Mouse (Mus musculus): ENCODE results near the gene D1Pas1. TPM values are rescaled to one million over a fixed set of nuclear protein-coding genes. Genes with fewer than 3 reads are reported as not detected.

Gene D1Pas1
- polyA plus RNA-seq, 1 experiment = 0.08 TPM

GRCm38 (mm10) chr1:187010071-187010470 lies 42.9 kb downstream of the D1Pas1 start:
- TF ChIP-seq CTCF (IDR thresholded peaks at IDR 0.05; ENCODE audit: borderline replicate concordance, insufficient read depth, low read depth, low read length) (no peak), POLR2A (IDR thresholded peaks at IDR 0.05; ENCODE audit: borderline replicate concordance, insufficient read depth, low read length) (no peak)
- no peaks in the 10 kb centered on the region for H3K27me3 ChIP-seq (ENCODE audit: control insufficient read depth, insufficient read depth, low read length)
- no peaks in the 10 kb centered on the region; the same call in 1 of the 2 replicates for H3K4me1 ChIP-seq (ENCODE audit: control insufficient read depth, insufficient read depth, low read length)
- whole genome bisulfite sequencing = 83% methylated on average over 11 of the region's 11 CpGs
- no peak overlapping the region for H3K27ac ChIP-seq (ENCODE audit: insufficient read depth, low read length)
- H3K4me3 ChIP-seq (replicated peaks; ENCODE audit: insufficient read depth, low read depth, low read length) = no peak overlapping the region
- no peak for DNase-seq

- TF ChIP-seq POLR2A (IDR thresholded peaks at IDR 0.05; ENCODE audit: borderline replicate concordance, insufficient read depth, low read length) (no peak), CTCF (IDR thresholded peaks at IDR 0.05; ENCODE audit: borderline replicate concordance, insufficient read depth, low read depth, low read length) (no peak)
- WGBS = 13% methylated on average over 4 of the region's 4 CpGs
- H3K27me3 ChIP-seq (ENCODE audit: control insufficient read depth, insufficient read depth, low read length) = no peaks in the 10 kb centered on the region
Observed at GRCm38 (mm10) chr1:187011601-187012000, 44.4 kb downstream of the D1Pas1 start.

GRCm38 (mm10) chr1:187014141-187014540 lies 46.9 kb downstream of the D1Pas1 start:
- Histone ChIP-seq H3K4me1 (ENCODE audit: control insufficient read depth, insufficient read depth, low read length) (no peaks in the 10 kb centered on the region; the same call in 1 of the 2 replicates), H3K4me3 (replicated peaks; ENCODE audit: insufficient read depth, low read depth, low read length) (no peak overlapping the region), H3K27me3 (ENCODE audit: control insufficient read depth, insufficient read depth, low read length) (no peaks in the 10 kb centered on the region), H3K27ac (ENCODE audit: insufficient read depth, low read length) (no peak overlapping the region)
- WGBS = 93% methylated on average over 2 of the region's 2 CpGs
- DNase-seq = no peak
- TF ChIP-seq CTCF (IDR thresholded peaks at IDR 0.05; ENCODE audit: borderline replicate concordance, insufficient read depth, low read depth, low read length) = no peak
- no peak for TF ChIP-seq POLR2A (IDR thresholded peaks at IDR 0.05; ENCODE audit: borderline replicate concordance, insufficient read depth, low read length)

More at GRCm38 (mm10) chr1:187011601-187012000, 44.4 kb downstream of the D1Pas1 start:
- H3K27ac ChIP-seq (ENCODE audit: insufficient read depth, low read length) = no peak overlapping the region
- H3K4me3 ChIP-seq (replicated peaks; ENCODE audit: insufficient read depth, low read depth, low read length) = no peak overlapping the region
- H3K4me1 ChIP-seq (ENCODE audit: control insufficient read depth, insufficient read depth, low read length) = no peaks in the 10 kb centered on the region; the same call in 1 of the 2 replicates
- DNase-seq = no peak

GRCm38 (mm10) chr1:187015673-187016072 lies 48.5 kb downstream of the D1Pas1 start:
- 95% methylated on average over 1 of the region's 1 CpGs for WGBS
- no peak for DNase-seq
- Histone ChIP-seq H3K4me1 (ENCODE audit: control insufficient read depth, insufficient read depth, low read length) (no peaks in the 10 kb centered on the region; the same call in 1 of the 2 replicates), H3K27me3 (ENCODE audit: control insufficient read depth, insufficient read depth, low read length) (no peaks in the 10 kb centered on the region), H3K27ac (ENCODE audit: insufficient read depth, low read length) (no peak overlapping the region), H3K4me3 (replicated peaks; ENCODE audit: insufficient read depth, low read depth, low read length) (no peak overlapping the region)
- no peak for TF ChIP-seq CTCF (IDR thresholded peaks at IDR 0.05; ENCODE audit: borderline replicate concordance, insufficient read depth, low read depth, low read length)
- TF ChIP-seq POLR2A (IDR thresholded peaks at IDR 0.05; ENCODE audit: borderline replicate concordance, insufficient read depth, low read length) = no peak

GRCm38 (mm10) chr1:187016116-187016515 lies 48.9 kb downstream of the D1Pas1 start:
- H3K4me3 ChIP-seq (replicated peaks; ENCODE audit: insufficient read depth, low read depth, low read length) = no peak overlapping the region
- H3K4me1 ChIP-seq (ENCODE audit: control insufficient read depth, insufficient read depth, low read length) = no peaks in the 10 kb centered on the region; the same call in 1 of the 2 replicates
- no peak overlapping the region for H3K27ac ChIP-seq (ENCODE audit: insufficient read depth, low read length)
- TF ChIP-seq POLR2A (IDR thresholded peaks at IDR 0.05; ENCODE audit: borderline replicate concordance, insufficient read depth, low read length) (no peak), CTCF (IDR thresholded peaks at IDR 0.05; ENCODE audit: borderline replicate concordance, insufficient read depth, low read depth, low read length) (no peak)
- no peaks in the 10 kb centered on the region for H3K27me3 ChIP-seq (ENCODE audit: control insufficient read depth, insufficient read depth, low read length)
- 40% methylated on average over 4 of the region's 4 CpGs for WGBS
- no peak for DNase-seq

- no peaks in the 10 kb centered on the region for H3K4me1 ChIP-seq (ENCODE audit: control insufficient read depth, insufficient read depth, low read length)
- DNase-seq = no peak
- no peaks in the 10 kb centered on the region for H3K27me3 ChIP-seq (ENCODE audit: control insufficient read depth, insufficient read depth, low read length)
- H3K27ac ChIP-seq (ENCODE audit: insufficient read depth, low read length) = no peak overlapping the region
- 49% methylated on average over 7 of the region's 7 CpGs for WGBS
- TF ChIP-seq POLR2A (IDR thresholded peaks at IDR 0.05; ENCODE audit: borderline replicate concordance, insufficient read depth, low read length) = no peak
- TF ChIP-seq CTCF (IDR thresholded peaks at IDR 0.05; ENCODE audit: borderline replicate concordance, insufficient read depth, low read depth, low read length) = no peak
- H3K4me3 ChIP-seq (replicated peaks; ENCODE audit: insufficient read depth, low read depth, low read length) = no peak overlapping the region
Observed at GRCm38 (mm10) chr1:187020011-187020410, 52.8 kb downstream of the D1Pas1 start.

Other genes with a start within 250 kb of the D1Pas1 start
- 10.7 and 12.2 TPM in 2 replicates for gene Rrp15, start 218.1 kb upstream of the D1Pas1 start, polyA plus RNA-seq (2012; rRNA removed)
- gene Spata17, start 248.0 kb downstream of the D1Pas1 start, polyA plus RNA-seq (2012; rRNA removed) = 0.70 and 0.74 TPM in 2 replicates
- 15.4 and 17.1 TPM in 2 replicates for gene Gpatch2, start 248.1 kb downstream of the D1Pas1 start, polyA plus RNA-seq (2012; rRNA removed)

All from cerebellum, adult 2 months (tissue).